Mouse (Mus musculus) heart, embryonic 11.5 days (tissue): ENCODE measurements around the gene Gm10024. TPM values are rescaled to one million over a fixed set of nuclear protein-coding genes. Genes with fewer than 3 reads are reported as not detected.
"Not testable (repeated sequence)": the region's sequence is repeated elsewhere in the genome, so short reads cannot be mapped to it uniquely, and the experiment has no call there.

Experiments
- ATAC-seq: fragments of 200-750 bp; cut with Nextera tagmentation; replicated peaks from 2 replicates; pipeline ENCODE4 v1.8.0; 2017; ENCODE audit warnings: moderate library complexity; ENCODE audit not compliant: insufficient number of reproducible peaks, low FRiP score, low TSS enrichment
- H3K27ac ChIP-seq: fragments of 300-500 bp; sonication (generic); 2 replicates; pipeline ENCODE4 v1.5.1; 2014; ENCODE audit warnings: mild to moderate bottlenecking, low read depth, low read length
- H3K27me3 ChIP-seq: fragments of 300-500 bp; sonication (generic); 2 replicates; pipeline ENCODE4 v1.6.1; 2014; ENCODE audit warnings: mild to moderate bottlenecking, low read length, mixed read lengths; ENCODE audit not compliant: control insufficient read depth, insufficient read depth
- H3K36me3 ChIP-seq: fragments of 300-500 bp; sonication (generic); 2 replicates; pipeline ENCODE4 v1.6.1; 2014; ENCODE audit warnings: mild to moderate bottlenecking, low read length, moderate library complexity, mixed read lengths; ENCODE audit not compliant: control insufficient read depth, insufficient read depth
- H3K4me1 ChIP-seq: fragments of 300-500 bp; sonication (generic); 2 replicates; pipeline ENCODE4 v1.6.1; 2014; ENCODE audit warnings: low read length; ENCODE audit not compliant: control insufficient read depth, insufficient read depth
- H3K4me2 ChIP-seq: fragments of 300-500 bp; sonication (generic); 2 replicates; pipeline ENCODE4 v1.6.1; 2014; ENCODE audit warnings: mild to moderate bottlenecking, moderate library complexity
- H3K4me3 ChIP-seq: fragments of 300-500 bp; sonication (generic); 2 replicates; pipeline ENCODE4 v1.5.1; 2014; ENCODE audit warnings: low read depth, low read length
- H3K9ac ChIP-seq: fragments of 300-500 bp; sonication (generic); 2 replicates; pipeline ENCODE4 v1.6.1; 2014; ENCODE audit warnings: mild to moderate bottlenecking, low read depth, low read length, moderate library complexity
- H3K9me3 ChIP-seq: fragments of 300-500 bp; sonication (generic); replicated peaks from 2 replicates; pipeline ENCODE4 v1.6.1; 2016; ENCODE audit warnings: low read length; ENCODE audit not compliant: control insufficient read depth
- WGBS: fragments of 180-500 bp; shearing (Covaris S2); extraction: QIAGEN DNeasy Blood & Tissue Kit; methylation state at CpG from one replicate; pipeline ENCODE4 v1.1.7; 2014; ENCODE audit not compliant: insufficient replicate concordance; 5-methylcytosine and 5-hydroxymethylcytosine counted together
- polyA plus RNA-seq: library from polyadenylated mRNA; unstranded; fragments of >200 nt; fragmentation: Nextera tagmentation; extraction: Ambion mirVana; gene quantifications from 2 replicates; pipeline ENCODE4 v1.2.1, GENCODE M21; 2014

Gene Gm10024
- polyA plus RNA-seq, 1 experiment from 2014 or later: not detected

GRCm38 (mm10) chr10:77750686-77751085 is 39.4 kb downstream of the Gm10024 start:
- H3K9ac ChIP-seq, H3K27me3 ChIP-seq, H3K4me3 ChIP-seq, H3K36me3 ChIP-seq, H3K4me1 ChIP-seq, H3K27ac ChIP-seq, H3K9me3 ChIP-seq, H3K4me2 ChIP-seq, ATAC-seq: not testable (repeated sequence)
- WGBS: 65% methylated on average over 1 of the region's 1 CpGs

- not testable (repeated sequence) for H3K9me3 ChIP-seq, ATAC-seq, H3K4me2 ChIP-seq, H3K4me1 ChIP-seq, H3K27ac ChIP-seq, H3K36me3 ChIP-seq, H3K4me3 ChIP-seq, H3K27me3 ChIP-seq, H3K9ac ChIP-seq
- 46% methylated on average over 1 of the region's 1 CpGs for WGBS
These were observed 40.0 kb downstream of the Gm10024 start, which contains the start of gene Gm9736 for GRCm38 (mm10) chr10:77751254-77751653. Gm9736 (minus strand) TSS chr10:77751354.

GRCm38 (mm10) chr10:77752312-77752711 is 41.1 kb downstream of the Gm10024 start:
- not testable (repeated sequence) for H3K9ac ChIP-seq, H3K4me3 ChIP-seq, H3K4me2 ChIP-seq, H3K9me3 ChIP-seq, H3K4me1 ChIP-seq, H3K27ac ChIP-seq, H3K27me3 ChIP-seq, ATAC-seq, H3K36me3 ChIP-seq
- WGBS: 47% methylated on average over 3 of the region's 3 CpGs

- H3K27me3 ChIP-seq: no peaks in the 10 kb centered on the region
- H3K36me3 ChIP-seq: no peaks in the 10 kb centered on the region
These were observed 42.2 kb downstream of the Gm10024 start for GRCm38 (mm10) chr10:77753448-77753847.

GRCm38 (mm10) chr10:77759582-77759981 is 48.3 kb downstream of the Gm10024 start, which contains the start of gene Gm3233:
Gm3233 (minus strand) TSS chr10:77759682.
- not testable (repeated sequence) for H3K9ac ChIP-seq, ATAC-seq, H3K9me3 ChIP-seq, H3K4me1 ChIP-seq, H3K4me3 ChIP-seq, H3K4me2 ChIP-seq, H3K27me3 ChIP-seq, H3K27ac ChIP-seq, H3K36me3 ChIP-seq
- no CpG with 5 or more reads among the region's 1 CpGs for WGBS

More at GRCm38 (mm10) chr10:77753448-77753847, 42.2 kb downstream of the Gm10024 start:
- Histone ChIP-seq H3K4me3 (no peak overlapping the region), H3K9ac (no peak overlapping the region), H3K9me3 (no peaks in the 10 kb centered on the region), H3K4me1 (no peaks in the 10 kb centered on the region), H3K4me2 (no peak overlapping the region), H3K27ac (no peak overlapping the region)
- ATAC-seq: no peak

Other genes with a start within 250 kb of the Gm10024 start
- gene Fam207a, start 195.7 kb upstream of the Gm10024 start, polyA plus RNA-seq: 26.2 and 28.1 TPM in 2 replicates
- gene Itgb2, start 181.2 kb upstream of the Gm10024 start, polyA plus RNA-seq: 2.3 and 2.4 TPM in 2 replicates
- 108 and 113 TPM in 2 replicates for gene Pttg1ip, start 129.7 kb upstream of the Gm10024 start, polyA plus RNA-seq
- 165 and 212 TPM in 2 replicates for gene Sumo3, start 105.4 kb upstream of the Gm10024 start, polyA plus RNA-seq
- gene Gm49325, start 105.3 kb upstream of the Gm10024 start, polyA plus RNA-seq: not detected in 2 replicates
- 38.0 and 42.9 TPM in 2 replicates for gene Ube2g2, start 89.2 kb upstream of the Gm10024 start, polyA plus RNA-seq
- not detected in 2 replicates for gene Tspear, start 24.9 kb upstream of the Gm10024 start, polyA plus RNA-seq
- gene Gm19402, start 20.7 kb upstream of the Gm10024 start, polyA plus RNA-seq: not detected in 2 replicates
- gene Gm9508, start 14.2 kb upstream of the Gm10024 start, polyA plus RNA-seq: not detected in 2 replicates
- not detected in 2 replicates for gene Gm10272, start 4.8 kb upstream of the Gm10024 start, polyA plus RNA-seq
- gene Gm10142, start 4.3 kb downstream of the Gm10024 start, polyA plus RNA-seq: not detected in 2 replicates
- not detected in 2 replicates for gene Krtap12-1, start 9.1 kb downstream of the Gm10024 start, polyA plus RNA-seq
- not detected in 2 replicates for gene Gm10100, start 15.0 kb downstream of the Gm10024 start, polyA plus RNA-seq
- not detected in 2 replicates for gene Gm18596, start 31.2 kb downstream of the Gm10024 start, polyA plus RNA-seq
- not detected in 2 replicates for gene Gm9736, start 39.9 kb downstream of the Gm10024 start, polyA plus RNA-seq
- gene Gm3233, start 48.2 kb downstream of the Gm10024 start, polyA plus RNA-seq: not detected in 2 replicates
- not detected in 2 replicates for gene Gm3238, start 59.9 kb downstream of the Gm10024 start, polyA plus RNA-seq
- not detected in 2 replicates for gene Gm7138, start 65.5 kb downstream of the Gm10024 start, polyA plus RNA-seq
- not detected in 2 replicates for gene Gm3250, start 71.1 kb downstream of the Gm10024 start, polyA plus RNA-seq
- gene Gm7137, start 76.7 kb downstream of the Gm10024 start, polyA plus RNA-seq: not detected in 2 replicates
- gene Gm9639, start 83.6 kb downstream of the Gm10024 start, polyA plus RNA-seq: not detected in 2 replicates
- gene Gm19668, start 87.7 kb downstream of the Gm10024 start, polyA plus RNA-seq: not detected in 2 replicates
- not detected in 2 replicates for gene Gm9507, start 100.4 kb downstream of the Gm10024 start, polyA plus RNA-seq
- not detected in 2 replicates for gene Gm2696, start 103.2 kb downstream of the Gm10024 start, polyA plus RNA-seq
- gene Krtap10-4, start 115.6 kb downstream of the Gm10024 start, polyA plus RNA-seq: not detected in 2 replicates
- gene Krtap10-10, start 124.5 kb downstream of the Gm10024 start, polyA plus RNA-seq: not detected in 2 replicates
- gene Gm36176, start 135.3 kb downstream of the Gm10024 start, polyA plus RNA-seq: not detected in 2 replicates
- gene Gm10318, start 141.4 kb downstream of the Gm10024 start, polyA plus RNA-seq: not detected in 2 replicates
- not detected in 2 replicates for gene Gm3285, start 150.5 kb downstream of the Gm10024 start, polyA plus RNA-seq
- gene Lrrc3, start 191.1 kb downstream of the Gm10024 start, polyA plus RNA-seq: 1.5 and 1.8 TPM in 2 replicates